8 mouse cellular contexts compared by ENCODE assay signal in the genomic region with DNA sequence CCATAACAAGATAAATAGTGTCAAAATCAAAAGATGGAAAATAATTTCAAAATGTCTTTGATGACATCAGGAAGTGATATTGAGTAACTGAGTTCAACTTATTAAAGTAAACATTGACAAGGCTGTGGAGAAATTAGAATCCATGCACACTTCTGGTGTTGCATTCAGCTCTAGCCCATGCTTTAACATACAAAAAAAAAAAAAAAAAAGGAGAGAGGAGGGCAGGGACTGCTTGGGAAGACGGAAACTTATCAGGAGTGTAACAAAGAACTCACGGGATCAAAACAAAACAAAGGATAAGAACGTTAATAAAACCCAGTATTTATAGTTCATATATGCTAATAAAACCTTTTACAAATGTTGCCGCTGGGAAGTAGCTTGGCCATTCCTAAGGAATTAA. TPM values are rescaled to one million over a fixed set of nuclear protein-coding genes. Genes with fewer than 3 reads are reported as not detected.
DNase-seq lines count a peak whose midpoint lies in the region; ATAC-seq and TF ChIP-seq lines count a peak whose summit lies in the region.

No protein-coding gene starts in this region.

- H3K27ac ChIP-seq in heart, embryonic 10.5 days, result no peak overlapping the region
- no peak overlapping the region for H3K27ac ChIP-seq in lung, embryonic 16.5 days (ENCODE audit: low read length)
- H3K27ac ChIP-seq in hindbrain, postnatal 0 days, result no peak overlapping the region

- ATAC-seq in lung, embryonic 16.5 days (ENCODE audit: low read depth), result no peak
- ATAC-seq in hindbrain, postnatal 0 days, result no peak

- no peak for DNase-seq in heart, embryonic 10.5 days (ENCODE audit: low spot score)
- no peak for DNase-seq in heart, postnatal 4 days
- no peak for DNase-seq in lung, postnatal 14 days
- no peak for DNase-seq in hindbrain, postnatal 0 days (ENCODE audit: low spot score)
- no peak for DNase-seq in urinary bladder, postnatal 14 days (ENCODE audit: low spot score)
- DNase-seq in right cerebral cortex, postnatal 4 days, result no peak

- TF ChIP-seq CTCF in hindbrain, postnatal 0 days (IDR thresholded peaks at IDR 0.05; ENCODE audit: low read depth), result no peak

- no peaks in the 10 kb centered on the region for H3K9me3 ChIP-seq in heart, embryonic 10.5 days
- H3K9me3 ChIP-seq in lung, embryonic 16.5 days (ENCODE audit: control insufficient read depth, low read length), result no peaks in the 10 kb centered on the region
- H3K9me3 ChIP-seq in hindbrain, postnatal 0 days (ENCODE audit: low read length), result no peaks in the 10 kb centered on the region

- peak overlapping the region; percentile 87 for H3K4me2 ChIP-seq in lung, embryonic 16.5 days (ENCODE audit: low read depth, low read length)
- peak overlapping the region; percentile 93; the same call in 1 of the 2 replicates for H3K4me2 ChIP-seq in hindbrain, postnatal 0 days (ENCODE audit: low read depth, low read length)
- peak overlapping the region; percentile 100 for H3K4me2 ChIP-seq in myocyte (ENCODE audit: low read depth)

- 42% methylated on average over 4 of the region's 4 CpGs for WGBS in heart, embryonic 10.5 days
- WGBS in lung, embryonic 16.5 days, result 29% methylated on average over 4 of the region's 4 CpGs
- WGBS in hindbrain, postnatal 0 days, result 45% methylated on average over 4 of the region's 4 CpGs

- no peaks in the 10 kb centered on the region for H3K27me3 ChIP-seq in heart, embryonic 10.5 days (ENCODE audit: insufficient read depth, poor library complexity, severe bottlenecking)
- no peaks in the 10 kb centered on the region for H3K27me3 ChIP-seq in lung, embryonic 16.5 days (ENCODE audit: control insufficient read depth, insufficient read depth, low read depth, low read length)
- H3K27me3 ChIP-seq in hindbrain, postnatal 0 days (ENCODE audit: insufficient read depth, low read length), result no peaks in the 10 kb centered on the region
- H3K27me3 ChIP-seq in myocyte (ENCODE audit: control insufficient read depth, insufficient read depth, insufficient read length), result no peaks in the 10 kb centered on the region

- TF ChIP-seq POLR2A in myocyte (IDR thresholded peaks at IDR 0.05; ENCODE audit: insufficient read length, low read depth), result no peak

- peak overlapping the region; percentile 83; the same call in 1 of the 2 replicates for H3K9ac ChIP-seq in lung, embryonic 16.5 days (ENCODE audit: low read length)
- no peak overlapping the region for H3K9ac ChIP-seq in hindbrain, postnatal 0 days (replicated peaks; ENCODE audit: low read length)

- no peak overlapping the region for H3ac ChIP-seq in myocyte (ENCODE audit: control insufficient read depth, insufficient read length)

- no peaks in the 10 kb centered on the region for H3K79me2 ChIP-seq in myocyte (ENCODE audit: control insufficient read depth, insufficient read depth)

- H3K36me3 ChIP-seq in heart, embryonic 10.5 days, result peaks cover 9% of the 10 kb centered on the region
- no peaks in the 10 kb centered on the region for H3K36me3 ChIP-seq in lung, embryonic 16.5 days (ENCODE audit: control insufficient read depth, insufficient read depth, low read length)
- peaks cover 3% of the 10 kb centered on the region; the same call in 1 of the 2 replicates for H3K36me3 ChIP-seq in hindbrain, postnatal 0 days (ENCODE audit: insufficient read depth, low read length)
- no peaks in the 10 kb centered on the region for H3K36me3 ChIP-seq in myocyte (ENCODE audit: control insufficient read depth, insufficient read depth)

- H3K4me1 ChIP-seq in heart, embryonic 10.5 days, result peaks cover 14% of the 10 kb centered on the region
- peaks cover 13% of the 10 kb centered on the region for H3K4me1 ChIP-seq in lung, embryonic 16.5 days (replicated peaks; ENCODE audit: control insufficient read depth, insufficient read depth, low read length)
- H3K4me1 ChIP-seq in hindbrain, postnatal 0 days (ENCODE audit: insufficient read depth, low read length), result peaks cover 5% of the 10 kb centered on the region; the same call in 1 of the 2 replicates

- 0 out of 2 replicates have a peak overlapping the region, but pooled peaks have one; percentile 82 for H3K4me3 ChIP-seq in heart, embryonic 10.5 days
- H3K4me3 ChIP-seq in lung, embryonic 16.5 days (ENCODE audit: low read length), result peak overlapping the region; percentile 67; the same call in 1 of the 2 replicates
- peak overlapping the region; percentile 80; the same call in 1 of the 2 replicates for H3K4me3 ChIP-seq in hindbrain, postnatal 0 days (ENCODE audit: low read length)
- H3K4me3 ChIP-seq in myocyte, result peak overlapping the region; percentile 71

TF ChIP-seq in myocyte, 11 proteins besides CTCF, POLR2A, EP300 and RAD21:
- TF ChIP-seq MYOG (IDR thresholded peaks at IDR 0.05; ENCODE audit: control insufficient read depth in 1 of 3, insufficient read depth in 1 of 3, insufficient read length in 2 of 3, low read depth in 2 of 3) (no peak), CEBPB (IDR thresholded peaks at IDR 0.05; ENCODE audit: insufficient read depth, poor library complexity, severe bottlenecking) (no peak)
TF ChIP-seq in myocyte: peak in this region for 0.

RNA-seq across cellular contexts. Expression of a gene that starts 2.3 kb away (rescaled TPM):
- 12.3 and 17.4 TPM in 2 replicates for polyA plus RNA-seq in heart, embryonic 10.5 days (2016; fragmentation: Nextera tagmentation; extraction: Ambion mirVana)
- 10 to 100 TPM; 11.8 to 12.7 TPM for total RNA-seq in heart, postnatal 4 days (2021)
- 20.9 and 21.2 TPM in 2 replicates for polyA plus RNA-seq in lung, embryonic 16.5 days (2015; fragmentation: Nextera tagmentation; extraction: Ambion mirVana)
- total RNA-seq in hindbrain, postnatal 0 days (2014; rRNA removed), result 58.7 and 61.8 TPM in 2 replicates
- 14.9 and 18.0 TPM in 2 replicates for polyA plus RNA-seq in hindbrain, postnatal 0 days (2015; fragmentation: Nextera tagmentation; extraction: Ambion mirVana)
- polyA plus RNA-seq in myocyte (2012; fragmentation: generic; extraction: Trizol), result 3.1 TPM

RNA-seq across cellular contexts. Expression of a gene that starts 18.4 kb away (rescaled TPM):
- 86.3 and 87.4 TPM in 2 replicates for polyA plus RNA-seq in heart, embryonic 10.5 days (2016; fragmentation: Nextera tagmentation; extraction: Ambion mirVana)
- total RNA-seq in heart, postnatal 4 days (2021), result 10 to 100 TPM; 44.4 to 50.0 TPM
- polyA plus RNA-seq in lung, embryonic 16.5 days (2015; fragmentation: Nextera tagmentation; extraction: Ambion mirVana), result 79.8 and 84.4 TPM in 2 replicates
- total RNA-seq in hindbrain, postnatal 0 days (2014; rRNA removed), result 86.7 and 89.5 TPM in 2 replicates
- 59.1 and 59.2 TPM in 2 replicates for polyA plus RNA-seq in hindbrain, postnatal 0 days (2015; fragmentation: Nextera tagmentation; extraction: Ambion mirVana)
- 52.8 TPM for polyA plus RNA-seq in myocyte (2012; fragmentation: generic; extraction: Trizol)

RNA-seq across cellular contexts. Expression of a gene that starts 21.4 kb away (rescaled TPM):
- polyA plus RNA-seq in heart, embryonic 10.5 days (2016; fragmentation: Nextera tagmentation; extraction: Ambion mirVana), result 432 and 455 TPM in 2 replicates
- 100 to 1,000 TPM; 170 TPM for total RNA-seq in heart, postnatal 4 days (2021)
- polyA plus RNA-seq in lung, embryonic 16.5 days (2015; fragmentation: Nextera tagmentation; extraction: Ambion mirVana), result 446 TPM in 2 replicates
- total RNA-seq in hindbrain, postnatal 0 days (2014; rRNA removed), result 109 and 179 TPM in 2 replicates
- polyA plus RNA-seq in hindbrain, postnatal 0 days (2015; fragmentation: Nextera tagmentation; extraction: Ambion mirVana), result 224 and 236 TPM in 2 replicates
- polyA plus RNA-seq in myocyte (2012; fragmentation: generic; extraction: Trizol), result 262 TPM

RNA-seq across cellular contexts. Expression of a gene that starts 27.0 kb away (rescaled TPM):
- 166 and 172 TPM in 2 replicates for polyA plus RNA-seq in heart, embryonic 10.5 days (2016; fragmentation: Nextera tagmentation; extraction: Ambion mirVana)
- 10 to 100 TPM; 83.4 to 93.2 TPM for total RNA-seq in heart, postnatal 4 days (2021)
- 212 and 225 TPM in 2 replicates for polyA plus RNA-seq in lung, embryonic 16.5 days (2015; fragmentation: Nextera tagmentation; extraction: Ambion mirVana)
- 8.1 and 9.3 TPM in 2 replicates for total RNA-seq in hindbrain, postnatal 0 days (2014; rRNA removed)
- 10.3 and 10.5 TPM in 2 replicates for polyA plus RNA-seq in hindbrain, postnatal 0 days (2015; fragmentation: Nextera tagmentation; extraction: Ambion mirVana)
- polyA plus RNA-seq in myocyte (2012; fragmentation: generic; extraction: Trizol), result 25.8 TPM

RNA-seq across cellular contexts. Expression of a gene that starts 35.0 kb away (rescaled TPM):
- polyA plus RNA-seq in heart, embryonic 10.5 days (2016; fragmentation: Nextera tagmentation; extraction: Ambion mirVana), result 10.5 and 14.5 TPM in 2 replicates
- total RNA-seq in heart, postnatal 4 days (2021), result 1 to 10 TPM; 6.4 to 9.2 TPM
- polyA plus RNA-seq in lung, embryonic 16.5 days (2015; fragmentation: Nextera tagmentation; extraction: Ambion mirVana), result 13.2 and 15.0 TPM in 2 replicates
- 3.0 and 14.6 TPM in 2 replicates for total RNA-seq in hindbrain, postnatal 0 days (2014; rRNA removed)
- polyA plus RNA-seq in hindbrain, postnatal 0 days (2015; fragmentation: Nextera tagmentation; extraction: Ambion mirVana), result 16.5 and 17.4 TPM in 2 replicates
- 16.6 TPM for polyA plus RNA-seq in myocyte (2012; fragmentation: generic; extraction: Trizol)
